Mouse (Mus musculus): ENCODE results near the gene Slc8a2.

Slc8a2 gene

GRCm38 (mm10) chr7:16134951-16135392, 5.3 kb downstream of the Slc8a2 start:
- DNase-seq (ENCODE audit: low read depth, low spot score) = no peak
- H3K27me3 ChIP-seq (ENCODE audit: control insufficient read depth, insufficient read depth, low read length, poor library complexity, severe bottlenecking) = no peaks in the 10 kb centered on the region
- H3K36me3 ChIP-seq (ENCODE audit: control insufficient read depth, insufficient read depth, low read length, poor library complexity, severe bottlenecking) = no peaks in the 10 kb centered on the region

GRCm38 (mm10) chr7:16146489-16147410, 17.1 kb downstream of the Slc8a2 start:
- no peaks in the 10 kb centered on the region for H3K27me3 ChIP-seq (ENCODE audit: control insufficient read depth, insufficient read depth, low read length, poor library complexity, severe bottlenecking)
- no peaks in the 10 kb centered on the region for H3K36me3 ChIP-seq (ENCODE audit: control insufficient read depth, insufficient read depth, low read length, poor library complexity, severe bottlenecking)
- DNase-seq (ENCODE audit: low read depth, low spot score) = no peak

GRCm38 (mm10) chr7:16147643-16148042, 18.0 kb downstream of the Slc8a2 start:
- peak; percentile 51 for DNase-seq (ENCODE audit: low read depth, low spot score)
- Histone ChIP-seq H3K36me3 (ENCODE audit: control insufficient read depth, insufficient read depth, low read length, poor library complexity, severe bottlenecking) (no peaks in the 10 kb centered on the region), H3K27me3 (ENCODE audit: control insufficient read depth, insufficient read depth, low read length, poor library complexity, severe bottlenecking) (no peaks in the 10 kb centered on the region)

GRCm38 (mm10) chr7:16149241-16149640, 19.6 kb downstream of the Slc8a2 start:
- H3K27me3 ChIP-seq (ENCODE audit: control insufficient read depth, insufficient read depth, low read length, poor library complexity, severe bottlenecking) = no peaks in the 10 kb centered on the region
- no peaks in the 10 kb centered on the region for H3K36me3 ChIP-seq (ENCODE audit: control insufficient read depth, insufficient read depth, low read length, poor library complexity, severe bottlenecking)
- peak; percentile 43 for DNase-seq (ENCODE audit: low read depth, low spot score)

- no peak for DNase-seq (ENCODE audit: low read depth, low spot score)
- H3K27me3 ChIP-seq (ENCODE audit: control insufficient read depth, insufficient read depth, low read length, poor library complexity, severe bottlenecking) = no peaks in the 10 kb centered on the region
- H3K36me3 ChIP-seq (ENCODE audit: control insufficient read depth, insufficient read depth, low read length, poor library complexity, severe bottlenecking) = no peaks in the 10 kb centered on the region
Observed at GRCm38 (mm10) chr7:16150191-16151145, 20.8 kb downstream of the Slc8a2 start.

- Histone ChIP-seq H3K27me3 (ENCODE audit: control insufficient read depth, insufficient read depth, low read length, poor library complexity, severe bottlenecking) (no peaks in the 10 kb centered on the region), H3K36me3 (ENCODE audit: control insufficient read depth, insufficient read depth, low read length, poor library complexity, severe bottlenecking) (no peaks in the 10 kb centered on the region)
- peak; percentile 83 for DNase-seq (ENCODE audit: low read depth, low spot score)
Observed at GRCm38 (mm10) chr7:16153522-16153921, 23.9 kb downstream of the Slc8a2 start.

- no peak for DNase-seq (ENCODE audit: low read depth, low spot score)
- Histone ChIP-seq H3K27me3 (ENCODE audit: control insufficient read depth, insufficient read depth, low read length, poor library complexity, severe bottlenecking) (no peaks in the 10 kb centered on the region), H3K36me3 (ENCODE audit: control insufficient read depth, insufficient read depth, low read length, poor library complexity, severe bottlenecking) (no peaks in the 10 kb centered on the region)
Observed at GRCm38 (mm10) chr7:16155132-16155872, 25.7 kb downstream of the Slc8a2 start.

- H3K36me3 ChIP-seq (ENCODE audit: control insufficient read depth, insufficient read depth, low read length, poor library complexity, severe bottlenecking) = no peaks in the 10 kb centered on the region
- DNase-seq (ENCODE audit: low read depth, low spot score) = no peak
- H3K27me3 ChIP-seq (ENCODE audit: control insufficient read depth, insufficient read depth, low read length, poor library complexity, severe bottlenecking) = no peaks in the 10 kb centered on the region
Observed at GRCm38 (mm10) chr7:16156105-16156714, 26.6 kb downstream of the Slc8a2 start.

GRCm38 (mm10) chr7:16158735-16159134, 29.1 kb downstream of the Slc8a2 start:
- H3K27me3 ChIP-seq (ENCODE audit: control insufficient read depth, insufficient read depth, low read length, poor library complexity, severe bottlenecking) = no peaks in the 10 kb centered on the region
- H3K36me3 ChIP-seq (ENCODE audit: control insufficient read depth, insufficient read depth, low read length, poor library complexity, severe bottlenecking) = no peaks in the 10 kb centered on the region
- DNase-seq (ENCODE audit: low read depth, low spot score) = no peak

GRCm38 (mm10) chr7:16160702-16161101, 31.1 kb downstream of the Slc8a2 start:
- H3K27me3 ChIP-seq (ENCODE audit: control insufficient read depth, insufficient read depth, low read length, poor library complexity, severe bottlenecking) = no peaks in the 10 kb centered on the region
- no peak for DNase-seq (ENCODE audit: low read depth, low spot score)
- H3K36me3 ChIP-seq (ENCODE audit: control insufficient read depth, insufficient read depth, low read length, poor library complexity, severe bottlenecking) = no peaks in the 10 kb centered on the region

- DNase-seq (ENCODE audit: low read depth, low spot score) = no peak
- Histone ChIP-seq H3K27me3 (ENCODE audit: control insufficient read depth, insufficient read depth, low read length, poor library complexity, severe bottlenecking) (no peaks in the 10 kb centered on the region), H3K36me3 (ENCODE audit: control insufficient read depth, insufficient read depth, low read length, poor library complexity, severe bottlenecking) (no peaks in the 10 kb centered on the region)
Observed at GRCm38 (mm10) chr7:16161302-16161701, 31.7 kb downstream of the Slc8a2 start.

GRCm38 (mm10) chr7:16162036-16162435, 32.4 kb downstream of the Slc8a2 start:
- Histone ChIP-seq H3K27me3 (ENCODE audit: control insufficient read depth, insufficient read depth, low read length, poor library complexity, severe bottlenecking) (no peaks in the 10 kb centered on the region), H3K36me3 (ENCODE audit: control insufficient read depth, insufficient read depth, low read length, poor library complexity, severe bottlenecking) (no peaks in the 10 kb centered on the region)

GRCm38 (mm10) chr7:16172141-16172581, 42.5 kb downstream of the Slc8a2 start:
- DNase-seq (ENCODE audit: low read depth, low spot score) = no peak
- no peaks in the 10 kb centered on the region for H3K27me3 ChIP-seq (ENCODE audit: control insufficient read depth, insufficient read depth, low read length, poor library complexity, severe bottlenecking)
- H3K36me3 ChIP-seq (ENCODE audit: control insufficient read depth, insufficient read depth, low read length, poor library complexity, severe bottlenecking) = no peaks in the 10 kb centered on the region

More at GRCm38 (mm10) chr7:16162036-16162435, 32.4 kb downstream of the Slc8a2 start:
- no peak for DNase-seq (ENCODE audit: low read depth, low spot score)
